ENCODE assay signal across 23 mouse cellular contexts in genomic region chr5:53760914-53761313, GRCm38 (mm10). TPM values are rescaled to one million over a fixed set of nuclear protein-coding genes. Genes with fewer than 3 reads are reported as not detected.
DNase-seq lines count a peak whose midpoint lies in the region; ATAC-seq and TF ChIP-seq lines count a peak whose summit lies in the region.
"Had no signal": no experiment of that assay in that cellular context is flagged by ENCODE, and none has a peak within 500 bp of the region (broad histone marks: within the 10 kb centered on the region; RNA-seq: fewer than 3 reads in every experiment).

No protein-coding gene starts in this region.

- WGBS in embryonic facial prominence, embryonic 14.5 days, result 73% methylated on average over 3 of the region's 3 CpGs
- WGBS in embryonic facial prominence, embryonic 10.5 days, result 94% methylated on average over 3 of the region's 3 CpGs
- 81% methylated on average over 3 of the region's 3 CpGs for WGBS in kidney, embryonic 14.5 days
- 58% methylated on average over 3 of the region's 3 CpGs for WGBS in stomach, embryonic 14.5 days
- WGBS in stomach, postnatal 0 days, result 55% methylated on average over 3 of the region's 3 CpGs

- H3K9ac ChIP-seq in embryonic facial prominence, embryonic 14.5 days (ENCODE audit: low read depth, low read length), result no peak overlapping the region
- H3K9ac ChIP-seq in kidney, embryonic 14.5 days (ENCODE audit: low read depth, low read length), result no peak overlapping the region
- H3K9ac ChIP-seq in stomach, embryonic 14.5 days (replicated peaks; ENCODE audit: low read depth, low read length), result no peak overlapping the region
- no peak overlapping the region for H3K9ac ChIP-seq in stomach, postnatal 0 days (ENCODE audit: low read length)
- H3K9ac ChIP-seq: limb, embryonic 12.5 days; liver, embryonic 13.5 days; lung, embryonic 14.5 days; neural tube, embryonic 15.5 days had no signal

- no peak overlapping the region for H3K4me2 ChIP-seq in embryonic facial prominence, embryonic 14.5 days (ENCODE audit: low read depth, low read length)
- H3K4me2 ChIP-seq in kidney, embryonic 14.5 days (replicated peaks; ENCODE audit: low read depth, low read length), result no peak overlapping the region
- H3K4me2 ChIP-seq in stomach, embryonic 14.5 days (replicated peaks; ENCODE audit: low read depth, low read length), result no peak overlapping the region
- H3K4me2 ChIP-seq in stomach, postnatal 0 days (replicated peaks; ENCODE audit: low read depth), result no peak overlapping the region
- H3K4me2 ChIP-seq: limb, embryonic 12.5 days; liver, embryonic 13.5 days; lung, embryonic 14.5 days; neural tube, embryonic 15.5 days had no signal

- TF ChIP-seq EP300 in stomach, postnatal 0 days (optimal IDR thresholded peaks at IDR 0.05), result no peak

- H3K36me3 ChIP-seq in embryonic facial prominence, embryonic 14.5 days (ENCODE audit: control insufficient read depth, insufficient read depth, low read length), result no peaks in the 10 kb centered on the region
- no peaks in the 10 kb centered on the region for H3K36me3 ChIP-seq in embryonic facial prominence, embryonic 10.5 days (replicated peaks)
- no peaks in the 10 kb centered on the region for H3K36me3 ChIP-seq in kidney, embryonic 14.5 days (ENCODE audit: control insufficient read depth, insufficient read depth, low read length)
- no peaks in the 10 kb centered on the region for H3K36me3 ChIP-seq in stomach, embryonic 14.5 days (ENCODE audit: control insufficient read depth, insufficient read depth, low read length)
- no peaks in the 10 kb centered on the region for H3K36me3 ChIP-seq in stomach, postnatal 0 days (ENCODE audit: control insufficient read depth, insufficient read depth, low read length)
- H3K36me3 ChIP-seq: heart, embryonic 10.5 days; limb, embryonic 12.5 days; liver, embryonic 13.5 days; neural tube, embryonic 15.5 days had no signal

- H3K4me1 ChIP-seq in embryonic facial prominence, embryonic 14.5 days (ENCODE audit: control insufficient read depth, insufficient read depth, low read length), result no peaks in the 10 kb centered on the region
- no peaks in the 10 kb centered on the region for H3K4me1 ChIP-seq in embryonic facial prominence, embryonic 10.5 days
- no peaks in the 10 kb centered on the region for H3K4me1 ChIP-seq in kidney, embryonic 14.5 days (ENCODE audit: control insufficient read depth, insufficient read depth, low read length)
- no peaks in the 10 kb centered on the region for H3K4me1 ChIP-seq in stomach, embryonic 14.5 days (ENCODE audit: control insufficient read depth, insufficient read depth, low read length)
- no peaks in the 10 kb centered on the region for H3K4me1 ChIP-seq in stomach, postnatal 0 days (replicated peaks; ENCODE audit: control insufficient read depth, insufficient read depth)
- H3K4me1 ChIP-seq: heart, embryonic 10.5 days; limb, embryonic 12.5 days; liver, embryonic 13.5 days; neural tube, embryonic 15.5 days had no signal

- no peaks in the 10 kb centered on the region for H3K27me3 ChIP-seq in embryonic facial prominence, embryonic 14.5 days (replicated peaks; ENCODE audit: control insufficient read depth, insufficient read depth, low read length)
- H3K27me3 ChIP-seq in embryonic facial prominence, embryonic 10.5 days (replicated peaks; ENCODE audit: low read depth, poor library complexity, severe bottlenecking), result no peaks in the 10 kb centered on the region
- H3K27me3 ChIP-seq in kidney, embryonic 14.5 days (ENCODE audit: control insufficient read depth, insufficient read depth, low read length), result no peaks in the 10 kb centered on the region
- no peaks in the 10 kb centered on the region for H3K27me3 ChIP-seq in stomach, embryonic 14.5 days (ENCODE audit: control insufficient read depth, insufficient read depth, low read length)
- H3K27me3 ChIP-seq in stomach, postnatal 0 days (ENCODE audit: control insufficient read depth, insufficient read depth, low read length), result no peaks in the 10 kb centered on the region
- H3K27me3 ChIP-seq: limb, embryonic 12.5 days; liver, embryonic 13.5 days; neural tube, embryonic 15.5 days had no signal

- ATAC-seq in embryonic facial prominence, embryonic 14.5 days (ENCODE audit: low read depth), result no peak
- no peak for ATAC-seq in kidney, embryonic 14.5 days (ENCODE audit: low FRiP score, low TSS enrichment)
- ATAC-seq in stomach, embryonic 14.5 days (ENCODE audit: insufficient number of reproducible peaks, insufficient read depth, low FRiP score, low read depth), result peak; percentile 53; the same call in 1 of the 2 replicates
- ATAC-seq in stomach, postnatal 0 days (ENCODE audit: low FRiP score, low TSS enrichment), result no peak
- ATAC-seq: activated CD4-positive, CD25-positive, alpha-beta regulatory T cell, adult 4 months; CD4-positive, CD25-positive, alpha-beta regulatory T cell, adult 4 months; midbrain, embryonic 16.5 days had no signal

- TF ChIP-seq CTCF in stomach, postnatal 0 days (IDR thresholded peaks at IDR 0.05; ENCODE audit: low read depth), result no peak

- no peak overlapping the region for H3K4me3 ChIP-seq in embryonic facial prominence, embryonic 14.5 days (ENCODE audit: low read depth, low read length)
- H3K4me3 ChIP-seq in embryonic facial prominence, embryonic 10.5 days, result no peak overlapping the region
- H3K4me3 ChIP-seq in kidney, embryonic 14.5 days (ENCODE audit: low read length), result no peak overlapping the region
- H3K4me3 ChIP-seq in stomach, embryonic 14.5 days (ENCODE audit: low read depth, low read length), result no peak overlapping the region
- H3K4me3 ChIP-seq in stomach, postnatal 0 days (ENCODE audit: low read depth, low read length), result no peak overlapping the region
- H3K4me3 ChIP-seq: heart, embryonic 10.5 days; left cerebral cortex, adult 2 months; limb, embryonic 12.5 days; liver, embryonic 13.5 days; neural tube, embryonic 15.5 days had no signal

- no peaks in the 10 kb centered on the region for H3K9me3 ChIP-seq in embryonic facial prominence, embryonic 14.5 days (ENCODE audit: control insufficient read depth, low read length)
- H3K9me3 ChIP-seq in embryonic facial prominence, embryonic 10.5 days, result no peaks in the 10 kb centered on the region
- no peaks in the 10 kb centered on the region for H3K9me3 ChIP-seq in kidney, embryonic 14.5 days (ENCODE audit: control insufficient read depth, low read length)
- no peaks in the 10 kb centered on the region for H3K9me3 ChIP-seq in stomach, embryonic 14.5 days (ENCODE audit: control insufficient read depth, low read depth, low read length)
- no peaks in the 10 kb centered on the region for H3K9me3 ChIP-seq in stomach, postnatal 0 days (ENCODE audit: control insufficient read depth, low read length)
- H3K9me3 ChIP-seq: heart, embryonic 10.5 days; limb, embryonic 12.5 days; liver, embryonic 13.5 days; neural tube, embryonic 15.5 days had no signal

- peak; percentile 12 for DNase-seq in embryonic facial prominence, embryonic 14.5 days (ENCODE audit: low spot score)
- no peak for DNase-seq in embryonic facial prominence, embryonic 10.5 days (ENCODE audit: low spot score)
- peak; percentile 23 for DNase-seq in kidney, adult 18-20 months
- no peak for DNase-seq in stomach, postnatal 0 days (ENCODE audit: low spot score)
- peak; percentile 36 for DNase-seq in telencephalon, adult 2 months (ENCODE audit: low read depth, low spot score)
- DNase-seq in ovary, postnatal 10 days (ENCODE audit: low spot score), result no peak
- DNase-seq: adrenal gland, postnatal 10 days; cerebellum, postnatal 14 days; embryo, embryonic 11 days; heart, postnatal 10 days; liver, embryonic 13.5 days; lung, embryonic 14.5 days; lung, postnatal 36 days had no signal

- H3K27ac ChIP-seq in embryonic facial prominence, embryonic 14.5 days (replicated peaks; ENCODE audit: low read depth, low read length), result no peak overlapping the region
- H3K27ac ChIP-seq in embryonic facial prominence, embryonic 10.5 days (replicated peaks), result no peak overlapping the region
- no peak overlapping the region for H3K27ac ChIP-seq in kidney, embryonic 14.5 days (ENCODE audit: low read depth, low read length)
- H3K27ac ChIP-seq in stomach, embryonic 14.5 days (ENCODE audit: low read length), result no peak overlapping the region
- no peak overlapping the region for H3K27ac ChIP-seq in stomach, postnatal 0 days (replicated peaks)
- H3K27ac ChIP-seq: heart, embryonic 10.5 days; left cerebral cortex, adult 2 months; limb, embryonic 12.5 days; liver, embryonic 13.5 days; neural tube, embryonic 15.5 days had no signal

RNA-seq across cellular contexts. Expression of gene Tbc1d19, which starts 48.5 kb away (rescaled TPM):
- polyA plus RNA-seq in embryonic facial prominence, embryonic 14.5 days (2014; fragmentation: Nextera tagmentation; extraction: Ambion mirVana), result 39.0 and 44.0 TPM in 2 replicates
- polyA plus RNA-seq in embryonic facial prominence, embryonic 10.5 days (2016; fragmentation: Nextera tagmentation; extraction: Ambion mirVana), result 46.3 and 48.2 TPM in 2 replicates
- 38.6 and 43.8 TPM in 2 replicates for polyA plus RNA-seq in kidney, embryonic 14.5 days (2014; fragmentation: Nextera tagmentation; extraction: Ambion mirVana)
- polyA plus RNA-seq in stomach, embryonic 14.5 days (2014; fragmentation: Nextera tagmentation; extraction: Ambion mirVana), result 46.6 and 51.0 TPM in 2 replicates
- 13.8 and 14.7 TPM in 2 replicates for polyA plus RNA-seq in stomach, postnatal 0 days (2015; fragmentation: Nextera tagmentation; extraction: Ambion mirVana)

RNA-seq across cellular contexts. Expression of gene Cckar, which starts 53.4 kb away (rescaled TPM):
- 0.80 and 1.1 TPM in 2 replicates for polyA plus RNA-seq in embryonic facial prominence, embryonic 14.5 days (2014; fragmentation: Nextera tagmentation; extraction: Ambion mirVana)
- polyA plus RNA-seq in embryonic facial prominence, embryonic 10.5 days (2016; fragmentation: Nextera tagmentation; extraction: Ambion mirVana), result 0.45 TPM in 2 replicates
- 1.2 and 1.6 TPM in 2 replicates for polyA plus RNA-seq in kidney, embryonic 14.5 days (2014; fragmentation: Nextera tagmentation; extraction: Ambion mirVana)
- polyA plus RNA-seq in stomach, embryonic 14.5 days (2014; fragmentation: Nextera tagmentation; extraction: Ambion mirVana), result 10.8 and 23.2 TPM in 2 replicates
- polyA plus RNA-seq in stomach, postnatal 0 days (2015; fragmentation: Nextera tagmentation; extraction: Ambion mirVana), result 19.9 and 21.7 TPM in 2 replicates
- polyA plus RNA-seq: activated CD4-positive, CD25-positive, alpha-beta regulatory T cell, adult 4 months; CD4-positive, CD25-positive, alpha-beta regulatory T cell, adult 4 months; limb, embryonic 12.5 days; thymus, postnatal 0 days had no signal

Comparison
In these comparisons a context has a peak if more than half of its experiments do, and no peak if none do; other contexts are left out.
1. DNase-seq: peak in embryonic facial prominence, embryonic 14.5 days (single experiment), kidney, adult 18-20 months (single experiment) and telencephalon, adult 2 months (single experiment); none in embryonic facial prominence, embryonic 10.5 days (single experiment), stomach, postnatal 0 days (single experiment) and ovary, postnatal 10 days (single experiment).